Mouse (Mus musculus): ENCODE data around the gene Rpl23.
A peak's percentile ranks its signal among the peaks of the same experiment; 100 is the strongest.
"Not testable (repeated sequence)": the region's sequence is repeated elsewhere in the genome, so short reads cannot be mapped to it uniquely, and the experiment has no call there.

The Rpl23 gene

DNA sequence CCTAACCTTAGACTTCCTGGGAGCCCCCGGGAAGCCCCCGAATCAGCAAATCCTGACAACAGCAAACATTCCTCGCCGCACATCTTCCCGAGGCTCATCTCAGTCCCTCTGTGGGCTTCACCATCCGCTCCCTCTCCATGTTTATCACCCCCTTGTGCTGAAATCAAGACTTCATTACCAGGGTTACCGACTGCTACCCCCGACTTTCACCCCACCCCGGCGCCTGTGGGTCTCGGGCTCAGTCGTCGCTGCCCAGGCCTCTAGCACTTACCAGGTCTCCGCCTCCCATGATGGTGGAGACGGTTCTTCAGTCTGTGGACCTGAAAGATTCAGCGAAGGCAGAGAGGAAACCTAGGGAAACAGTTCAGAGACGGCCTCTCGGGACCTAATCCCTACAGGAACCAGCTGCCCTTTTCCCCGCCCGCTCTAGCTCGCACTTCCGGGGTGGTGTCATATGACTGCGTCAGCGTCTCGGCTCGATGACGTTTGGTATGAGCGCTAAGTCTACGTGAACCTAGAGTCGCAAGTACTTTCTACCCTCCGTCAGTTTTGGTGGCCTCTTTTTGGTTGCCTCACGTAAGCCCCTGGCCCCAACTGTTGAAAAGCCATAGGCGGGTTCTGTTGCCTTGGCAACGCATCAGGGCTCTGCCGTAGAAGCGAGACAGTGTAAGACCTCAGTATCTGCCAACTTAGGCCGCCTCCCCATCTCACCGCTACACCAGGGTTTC lies 15.9 kb downstream of the Rpl23 start, which contains the start of gene Cwc25:
Gene Cwc25, minus strand, starts transcription at position 403 of the 728 bp plus-strand sequence.
- DNase-seq (ENCODE audit: low spot score): peak; percentile 97

DNA sequence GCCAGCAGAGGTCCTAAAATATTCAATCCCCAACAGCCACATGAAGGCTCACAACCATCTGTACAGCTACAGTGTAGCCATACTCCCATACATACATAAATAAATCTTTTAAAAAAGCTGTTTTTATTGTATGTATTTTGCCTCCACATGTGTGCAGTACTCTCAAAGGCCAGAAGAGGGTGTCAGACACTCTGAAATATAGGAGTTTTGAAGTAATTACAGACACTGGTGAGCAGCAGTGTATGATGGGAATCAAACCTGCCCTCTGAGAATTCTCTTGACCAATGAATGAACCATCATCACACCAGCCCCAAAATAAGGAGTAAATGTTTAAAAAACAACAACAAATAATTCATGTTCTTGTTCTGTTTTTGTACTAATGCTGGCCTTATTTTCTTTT lies 20.6 kb downstream of the Rpl23 start:
- no peak for DNase-seq (ENCODE audit: low spot score)

DNA sequence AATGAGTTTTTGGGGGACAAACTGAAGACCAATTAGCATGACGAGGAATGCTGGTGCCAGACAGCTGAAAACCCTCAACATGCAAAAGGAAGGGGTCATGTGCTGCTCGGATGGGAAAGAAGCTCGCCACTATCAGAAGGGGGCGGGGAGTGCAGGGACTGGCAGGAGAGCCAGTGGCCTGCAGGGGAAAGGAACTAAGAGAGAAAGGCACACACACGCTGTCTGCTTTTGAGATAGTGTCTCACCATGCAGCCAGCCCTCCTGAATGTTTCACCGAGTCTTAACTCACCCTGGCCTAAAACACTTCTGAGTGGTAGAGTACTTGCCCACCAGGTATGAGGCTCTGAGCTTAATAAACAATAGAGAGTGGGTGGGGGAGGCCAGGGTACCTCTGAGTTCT lies 23.3 kb downstream of the Rpl23 start:
- no peak for DNase-seq (ENCODE audit: low spot score)

DNA sequence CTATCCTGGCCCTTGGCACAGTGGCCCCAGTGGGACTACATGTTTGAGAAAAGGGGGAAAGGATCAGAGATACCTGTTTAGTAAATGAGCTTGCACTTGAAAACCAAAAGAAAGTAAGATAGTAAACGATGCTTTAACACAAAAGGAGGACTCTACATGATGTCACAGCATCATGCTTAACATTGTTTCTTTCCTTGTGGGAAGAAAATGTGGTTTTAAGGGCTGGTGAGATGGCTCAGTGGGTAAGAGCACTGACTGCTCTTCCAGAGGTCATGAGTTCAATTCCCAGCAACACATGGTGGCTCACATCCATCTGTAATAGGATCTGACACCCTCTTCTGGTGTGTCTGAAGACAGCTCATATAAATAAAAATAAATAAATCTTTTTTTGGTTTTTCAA lies 24.1 kb downstream of the Rpl23 start:
- DNase-seq (ENCODE audit: low spot score): no peak

DNA sequence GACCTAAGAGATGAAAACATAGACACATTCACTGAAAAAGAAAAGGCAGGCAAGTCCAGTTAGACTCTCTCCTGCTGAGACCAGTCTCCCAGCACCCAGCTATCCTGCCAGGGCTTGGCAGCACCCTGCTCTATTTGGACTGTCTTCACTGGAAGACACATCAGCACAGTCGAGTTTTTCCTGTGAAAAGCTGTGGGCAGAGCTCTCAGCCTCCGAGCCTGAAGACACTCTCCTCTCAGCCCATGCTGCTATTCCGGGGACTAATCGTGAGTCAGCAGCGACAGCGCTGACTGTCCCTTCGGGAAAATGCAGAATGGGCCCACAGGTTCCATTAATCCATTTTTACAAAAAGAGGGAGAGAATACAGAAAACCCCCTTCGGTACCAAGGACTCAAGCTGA lies 29.0 kb downstream of the Rpl23 start:
- no peak for DNase-seq (ENCODE audit: low spot score)

DNA sequence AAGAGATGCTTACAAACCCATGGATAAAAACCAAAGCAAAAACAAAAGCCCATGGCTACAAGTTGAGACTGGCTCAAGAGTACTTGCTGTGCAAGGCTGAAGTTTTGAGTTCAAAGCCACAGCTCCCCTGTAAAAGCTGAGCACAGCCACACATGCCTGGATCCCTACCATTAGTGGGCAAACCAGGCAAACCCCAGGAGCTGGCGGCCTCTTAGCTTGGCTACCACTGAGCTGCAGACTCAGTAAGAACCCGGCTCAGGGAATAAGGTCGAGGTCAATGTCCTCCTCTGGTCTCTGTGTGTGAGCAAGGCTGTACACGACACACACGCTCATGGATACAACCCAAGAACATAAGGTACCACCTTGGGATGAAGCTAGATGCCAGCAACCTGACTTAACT lies 33.7 kb downstream of the Rpl23 start:
- DNase-seq (ENCODE audit: low spot score): no peak

DNA sequence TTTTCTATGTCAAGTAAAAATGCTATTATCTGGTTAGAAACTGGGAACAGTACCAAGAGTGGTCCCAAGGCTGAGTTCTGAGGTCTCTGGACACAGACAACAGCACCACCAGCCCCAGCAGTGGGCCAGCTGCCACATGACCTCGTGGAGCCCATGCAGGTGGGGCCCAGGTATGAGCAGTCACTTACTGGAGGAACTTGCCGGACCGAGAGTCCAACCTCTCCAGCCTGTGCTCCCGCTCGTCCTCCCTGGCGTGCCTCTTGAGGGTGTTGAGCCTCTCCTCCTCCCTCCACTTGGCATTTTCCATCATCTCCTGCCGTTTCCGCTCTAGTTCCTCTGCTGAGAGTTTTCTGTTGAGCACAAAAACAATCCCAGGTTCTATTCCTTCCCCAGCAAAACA lies 34.5 kb downstream of the Rpl23 start:
- no peak for DNase-seq (ENCODE audit: low spot score)

DNA sequence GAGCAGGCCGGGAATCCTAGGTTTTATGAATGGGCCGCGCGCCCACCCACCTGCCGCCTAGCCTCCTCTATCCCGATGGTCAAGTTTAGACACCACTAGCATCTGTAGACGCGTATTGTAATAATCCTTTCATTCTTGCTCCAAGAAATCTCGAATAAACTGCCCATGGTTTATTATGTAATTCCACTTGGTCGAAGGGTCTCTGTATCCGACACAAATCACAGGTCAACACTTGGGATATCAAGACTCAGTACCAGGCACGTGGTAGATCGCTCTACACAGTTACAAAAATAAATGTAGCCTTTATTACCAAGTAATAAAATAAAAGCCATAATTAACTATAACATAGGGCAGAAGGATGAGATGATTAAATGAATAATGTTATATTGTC lies 36.9 kb downstream of the Rpl23 start:
- no peak for DNase-seq (ENCODE audit: low spot score)

DNA sequence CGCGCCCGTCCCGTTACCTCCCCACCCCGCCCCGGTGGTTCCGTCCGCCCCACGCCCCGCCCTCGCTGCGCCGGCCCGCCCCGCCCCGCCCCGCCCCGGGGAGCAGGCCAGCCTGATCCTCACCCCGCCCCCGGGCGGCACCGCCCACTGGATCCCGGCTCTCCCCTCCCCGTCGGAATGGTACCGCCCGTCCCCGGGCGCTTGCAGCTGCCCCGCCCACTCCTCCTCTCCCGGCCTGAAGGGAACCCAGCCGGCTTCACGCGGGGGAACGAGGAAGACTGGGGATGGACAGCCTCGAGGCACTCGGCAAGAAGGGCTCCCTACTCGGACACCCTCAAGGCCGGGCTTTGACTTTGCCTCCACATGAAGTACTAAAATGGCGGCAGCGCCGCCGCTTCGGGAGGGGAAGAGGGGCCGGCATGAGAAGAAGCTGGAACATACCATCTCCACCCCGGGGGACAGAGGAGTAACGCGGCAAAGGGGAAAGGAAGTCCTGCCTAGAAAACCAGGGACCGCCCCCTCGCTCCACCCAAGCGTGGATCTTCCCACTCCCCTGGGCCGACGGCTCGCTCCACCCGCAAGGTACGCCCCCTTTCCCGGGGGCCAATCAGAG lies 37.4 kb downstream of the Rpl23 start:
- DNase-seq (ENCODE audit: low spot score): peak; percentile 98

DNA sequence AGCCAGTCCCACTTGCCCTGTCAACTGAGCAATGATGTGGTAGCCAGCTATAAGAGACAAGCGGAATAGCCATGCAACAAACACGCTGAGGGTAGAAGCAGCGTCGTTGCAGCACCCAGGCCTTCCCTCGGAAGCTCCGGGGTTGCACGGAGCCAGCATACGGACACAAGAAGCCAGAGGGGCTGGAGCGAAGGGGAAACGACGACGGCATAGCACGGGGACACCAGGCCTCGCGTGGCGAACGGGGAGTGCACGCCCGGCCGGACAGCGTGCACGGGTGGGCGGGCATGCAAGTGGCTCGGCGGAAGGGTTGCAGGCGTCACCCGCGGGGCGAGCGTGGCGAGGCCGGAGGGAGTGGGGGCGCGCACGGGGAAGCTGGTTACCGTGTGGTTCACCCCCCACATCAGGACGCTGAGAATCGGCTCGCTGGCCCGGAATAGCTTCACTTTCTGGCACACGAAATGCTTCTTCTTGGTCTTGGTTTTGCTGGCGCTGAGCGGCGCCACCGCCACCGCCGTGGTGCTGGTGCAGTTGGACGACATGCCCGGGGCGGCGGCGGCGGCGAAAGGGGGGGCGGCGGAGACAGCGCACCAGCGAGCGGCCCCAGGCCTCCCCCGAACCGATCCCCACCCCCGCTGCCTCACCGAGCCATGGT lies 38.0 kb downstream of the Rpl23 start, which contains the start of gene Pip4k2b:
Gene Pip4k2b, minus strand, starts transcription at position 642 of the 655 bp plus-strand sequence.
- DNase-seq (ENCODE audit: low spot score): peak; percentile 67

DNA sequence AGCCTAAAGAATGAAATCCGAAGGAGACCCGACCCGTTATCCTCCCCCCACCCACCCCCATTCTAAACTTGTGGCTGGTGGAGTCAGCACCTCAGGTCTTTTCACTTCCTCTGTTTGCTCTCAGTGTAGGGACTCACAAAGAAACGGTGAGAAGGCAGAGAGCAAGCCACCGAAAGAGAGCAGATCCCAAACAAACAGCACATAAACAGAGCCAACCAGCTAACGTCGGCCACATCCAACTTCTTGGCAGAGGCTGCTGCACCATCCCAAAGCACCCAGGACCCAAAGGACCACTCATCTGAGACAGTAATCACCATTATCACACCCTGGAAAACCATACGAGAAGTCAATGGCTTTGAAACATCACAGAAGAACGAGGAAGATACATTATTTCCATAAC lies 38.8 kb downstream of the Rpl23 start:
- DNase-seq (ENCODE audit: low spot score): no peak

DNA sequence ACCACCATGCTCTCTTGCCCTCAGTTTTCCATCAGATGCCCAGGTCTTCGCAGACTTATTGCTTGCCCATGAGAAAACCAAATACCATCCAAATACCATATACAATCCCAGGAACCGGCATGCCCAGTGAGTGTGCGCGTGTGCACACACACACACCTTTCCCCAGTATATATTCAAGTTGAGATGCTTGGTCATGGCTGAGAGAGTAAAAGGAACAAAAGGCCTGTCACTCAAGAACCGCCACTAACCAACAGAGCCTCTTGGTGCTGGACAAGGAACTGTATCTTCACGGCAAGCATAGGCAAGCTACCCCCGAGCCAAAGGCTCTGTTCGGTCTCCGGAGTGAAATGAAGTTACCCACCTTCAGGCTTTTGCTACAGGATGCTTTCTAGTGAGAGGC lies 39.6 kb downstream of the Rpl23 start:
- DNase-seq (ENCODE audit: low spot score): no peak

DNA sequence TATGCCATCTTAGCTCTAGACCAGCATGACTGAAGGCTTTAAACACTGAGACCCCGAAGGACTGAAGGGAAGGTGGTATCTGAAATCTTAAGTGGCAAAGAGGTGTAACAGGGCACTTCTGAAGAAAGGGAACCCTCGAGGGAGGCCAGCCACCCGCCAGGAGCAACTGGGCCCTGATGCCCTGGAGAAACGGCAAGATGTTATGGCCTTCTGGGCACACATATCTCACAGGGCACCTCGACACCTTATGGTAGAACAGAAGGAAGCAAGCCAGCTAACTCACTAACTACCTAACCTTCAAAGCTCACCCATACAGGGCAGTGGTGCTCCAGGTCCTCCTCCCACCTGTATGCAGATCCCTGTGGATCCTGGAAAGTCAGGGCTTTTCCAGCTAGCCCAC lies 40.1 kb downstream of the Rpl23 start:
- no peak for DNase-seq (ENCODE audit: low spot score)

DNA sequence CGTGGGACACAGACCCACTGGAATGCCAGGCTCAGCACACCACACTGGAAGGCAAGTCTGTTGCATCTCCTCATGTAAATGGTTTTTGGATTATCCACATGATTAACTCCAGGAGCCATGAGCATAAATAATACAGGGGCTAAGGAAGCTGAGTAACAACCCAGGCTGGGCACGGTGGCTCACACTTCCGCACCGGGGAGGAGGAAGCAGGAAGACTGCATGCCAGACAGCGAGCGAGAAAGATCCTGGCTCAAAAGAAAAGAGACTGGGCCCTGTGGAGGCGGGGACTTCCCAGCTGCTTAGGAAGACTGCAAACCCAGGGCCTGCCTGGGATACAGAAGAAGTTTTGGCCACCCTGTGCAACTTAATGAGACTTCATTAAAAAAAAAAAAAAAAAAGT lies 42.0 kb downstream of the Rpl23 start:
- DNase-seq (ENCODE audit: low spot score): no peak

DNA sequence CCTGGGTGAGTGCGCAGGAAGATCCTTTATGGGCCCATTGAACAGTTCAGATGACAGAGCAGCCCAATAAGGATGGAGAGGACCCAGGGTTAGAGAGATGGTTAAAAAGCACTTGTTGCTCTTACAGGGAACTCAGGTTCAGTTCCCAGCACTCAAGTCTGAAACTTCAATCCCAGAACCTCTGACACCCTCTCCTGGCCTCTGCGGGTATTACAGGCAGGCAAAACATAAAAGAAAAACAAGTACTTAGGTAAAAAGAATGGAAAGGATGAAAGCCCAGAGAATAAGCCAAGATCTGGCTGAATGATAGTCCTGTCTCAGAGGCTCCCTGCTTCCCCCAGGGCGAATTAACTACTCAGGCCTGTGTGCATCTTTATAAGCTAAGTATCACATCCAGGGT lies 43.1 kb downstream of the Rpl23 start:
- no peak for DNase-seq (ENCODE audit: low spot score)

DNA sequence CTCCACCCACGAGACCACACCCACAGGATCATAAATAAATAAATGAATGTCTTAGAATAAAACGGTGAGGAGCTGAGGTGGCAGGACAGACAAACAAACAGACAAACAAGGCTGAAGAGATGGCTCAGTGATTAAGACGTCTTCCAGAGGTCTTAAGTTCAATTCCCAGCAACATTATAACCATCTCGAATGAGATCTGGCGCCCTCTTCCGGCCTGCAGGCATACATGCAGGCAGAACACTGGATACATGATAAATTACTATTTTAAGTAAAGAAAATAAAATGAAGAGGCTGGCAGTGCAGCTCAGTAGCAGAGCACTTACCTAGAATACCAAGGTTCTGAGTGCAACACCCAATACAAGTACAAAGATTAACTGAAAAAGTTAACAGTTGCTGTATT lies 43.5 kb downstream of the Rpl23 start:
- no peak for DNase-seq (ENCODE audit: low spot score)

DNA sequence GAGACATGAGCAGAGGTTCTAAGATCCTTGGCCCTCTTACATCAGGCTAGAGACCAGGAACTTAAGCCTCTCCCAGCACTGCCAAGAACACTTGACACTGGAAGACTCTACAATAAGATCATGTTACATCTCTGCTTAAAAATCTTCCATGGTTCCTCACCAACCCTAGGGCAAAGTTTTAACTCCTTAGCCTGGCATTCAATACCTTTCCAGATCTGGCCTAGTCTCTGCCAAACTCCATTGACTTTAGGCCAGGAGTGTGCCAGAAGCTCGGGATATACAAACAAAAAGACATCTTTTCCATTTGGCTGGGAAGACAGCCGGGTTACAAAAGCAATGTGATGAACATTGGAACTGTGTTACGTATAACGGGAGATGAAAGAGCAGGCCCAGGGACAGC lies 44.6 kb downstream of the Rpl23 start:
- no peak for DNase-seq (ENCODE audit: low spot score)

DNA sequence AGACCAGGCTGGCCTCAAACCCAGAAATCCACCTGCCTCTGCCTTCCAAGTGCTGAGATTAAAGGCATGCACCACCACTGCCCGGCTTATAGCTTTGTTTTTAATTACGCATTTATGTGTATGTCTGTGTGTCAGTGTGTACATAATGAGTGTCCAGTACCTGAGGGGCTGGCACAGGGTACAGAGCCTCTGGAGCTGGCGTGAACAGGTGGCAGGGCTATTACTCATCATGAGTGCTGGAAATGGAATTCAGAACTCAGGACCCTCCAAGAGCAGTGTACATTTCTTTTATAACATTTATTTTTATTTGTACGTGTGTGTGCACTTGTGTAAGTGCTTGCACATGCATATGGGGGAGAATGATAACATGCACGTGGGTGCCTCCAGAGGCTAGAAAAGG lies 45.6 kb downstream of the Rpl23 start:
- no peak for DNase-seq (ENCODE audit: low spot score)

DNA sequence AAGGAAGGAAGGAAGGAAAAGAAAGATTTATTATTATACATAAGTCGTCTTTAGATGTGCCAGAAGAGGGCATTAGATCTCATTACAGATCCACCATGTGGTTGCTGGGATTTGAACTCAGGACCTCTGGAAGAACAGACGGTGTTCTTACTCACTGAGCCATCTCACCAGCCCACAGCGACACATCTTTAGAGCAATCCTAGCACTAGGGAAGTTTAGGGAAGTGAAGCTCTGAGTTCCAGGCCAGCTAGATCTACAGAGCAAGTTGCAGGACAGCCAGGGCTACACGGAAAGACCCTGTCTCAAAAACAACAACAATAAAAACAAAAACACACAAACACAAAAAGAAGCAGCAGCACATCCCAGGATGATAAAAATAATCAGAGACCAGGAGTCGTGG lies 47.4 kb downstream of the Rpl23 start:
- DNase-seq (ENCODE audit: low spot score): not testable (repeated sequence)

DNA sequence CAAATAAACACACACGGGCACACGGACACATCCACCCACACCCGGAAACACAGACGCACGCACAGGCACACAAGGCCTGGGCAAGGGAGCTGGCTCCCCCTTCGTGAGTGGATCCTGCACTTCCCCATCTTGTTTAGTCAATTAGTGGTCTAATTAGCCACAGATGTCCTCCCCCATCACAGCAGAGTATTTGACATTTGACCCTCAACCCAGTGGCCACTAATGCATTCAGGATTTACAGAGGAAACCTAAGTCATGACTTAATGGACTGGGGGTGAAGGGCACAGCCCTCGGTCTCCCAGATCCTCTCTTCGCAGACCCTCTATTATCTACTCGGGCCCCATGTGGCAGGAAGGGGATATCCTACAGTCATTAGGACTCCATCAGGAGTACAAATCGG lies 48.5 kb downstream of the Rpl23 start:
- DNase-seq (ENCODE audit: low spot score): no peak

DNA sequence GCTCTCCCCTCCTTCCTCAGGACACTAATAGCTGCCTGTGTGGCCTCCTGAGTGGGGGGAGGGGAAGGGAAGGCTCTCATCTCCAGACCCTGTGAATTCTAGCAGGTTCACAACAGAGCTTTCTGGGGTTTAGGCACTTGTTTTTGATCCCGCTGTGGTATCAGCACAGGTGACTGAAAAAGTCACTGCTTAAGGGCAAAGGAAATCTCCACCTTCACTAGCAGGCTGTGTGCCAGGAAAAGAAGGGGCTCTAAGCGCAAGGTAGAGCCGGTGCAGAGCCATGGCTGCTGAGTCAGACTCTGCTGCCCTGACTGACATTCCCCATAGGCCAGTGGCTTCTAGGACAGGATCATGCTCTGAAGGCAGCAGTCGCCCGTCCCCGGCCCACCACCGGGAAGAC lies 53.5 kb downstream of the Rpl23 start:
- DNase-seq (ENCODE audit: low spot score): peak; percentile 56

DNA sequence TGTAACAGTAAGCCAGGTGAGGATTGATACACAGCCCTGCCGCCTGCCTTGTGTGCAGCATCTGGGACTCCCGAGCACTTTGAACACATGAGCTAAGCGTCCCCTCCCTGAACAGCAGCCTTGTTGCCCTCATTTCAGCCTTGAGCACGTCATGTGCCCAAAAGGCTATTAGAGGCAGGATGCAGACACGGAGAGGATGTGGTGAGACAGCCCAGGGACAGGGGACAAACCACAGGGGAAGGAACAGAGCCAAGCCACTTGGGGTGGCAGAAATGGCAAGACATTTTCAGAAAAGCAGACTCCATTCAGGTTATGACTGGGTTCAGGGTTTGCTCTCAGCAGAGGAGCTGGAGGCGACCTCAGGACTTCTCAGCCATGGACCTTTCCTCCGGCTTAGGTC lies 53.9 kb downstream of the Rpl23 start:
- DNase-seq (ENCODE audit: low spot score): peak; percentile 57
